Mouse (Mus musculus) spleen, postnatal 4 days (tissue): ENCODE data around the gene Card10.
A peak's percentile ranks its signal among the peaks of the same experiment; 100 is the strongest.

ENCODE experiments used
- DNase-seq, 2 experiments: peaks; one replicate each; pipeline ENCODE4 v3.0.0; 2022; ENCODE audit warnings: low spot score in 2 of 2

The Card10 gene

GRCm38 (mm10) chr15:78834233-78835005 is 31.6 kb upstream of the Card10 start:
- DNase-seq, result no peak

GRCm38 (mm10) chr15:78833582-78833981 is 30.7 kb upstream of the Card10 start:
- no peak for DNase-seq

DNA sequence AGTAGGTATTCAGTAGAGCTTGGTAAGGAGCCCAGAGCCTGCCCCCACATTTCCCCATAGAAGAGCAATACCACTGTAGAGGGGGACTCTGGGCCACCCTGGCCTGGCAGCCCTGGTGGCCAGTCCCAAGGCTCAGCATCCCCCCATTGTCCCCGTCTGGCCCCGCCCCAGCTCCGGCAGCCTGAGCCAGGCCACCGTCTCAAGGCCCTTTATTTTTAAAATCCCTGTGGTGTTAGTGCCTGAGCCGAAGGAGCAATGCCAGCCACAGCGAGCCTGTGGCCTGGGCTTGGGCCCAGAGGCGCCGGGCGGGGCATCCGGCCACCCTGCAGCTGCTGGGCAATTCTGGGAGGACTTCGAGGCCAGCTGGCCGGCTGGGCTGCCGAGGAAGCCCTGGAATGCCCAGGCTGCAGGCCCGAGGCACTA is 29.9 kb upstream of the Card10 start:
- no peak for DNase-seq

DNA sequence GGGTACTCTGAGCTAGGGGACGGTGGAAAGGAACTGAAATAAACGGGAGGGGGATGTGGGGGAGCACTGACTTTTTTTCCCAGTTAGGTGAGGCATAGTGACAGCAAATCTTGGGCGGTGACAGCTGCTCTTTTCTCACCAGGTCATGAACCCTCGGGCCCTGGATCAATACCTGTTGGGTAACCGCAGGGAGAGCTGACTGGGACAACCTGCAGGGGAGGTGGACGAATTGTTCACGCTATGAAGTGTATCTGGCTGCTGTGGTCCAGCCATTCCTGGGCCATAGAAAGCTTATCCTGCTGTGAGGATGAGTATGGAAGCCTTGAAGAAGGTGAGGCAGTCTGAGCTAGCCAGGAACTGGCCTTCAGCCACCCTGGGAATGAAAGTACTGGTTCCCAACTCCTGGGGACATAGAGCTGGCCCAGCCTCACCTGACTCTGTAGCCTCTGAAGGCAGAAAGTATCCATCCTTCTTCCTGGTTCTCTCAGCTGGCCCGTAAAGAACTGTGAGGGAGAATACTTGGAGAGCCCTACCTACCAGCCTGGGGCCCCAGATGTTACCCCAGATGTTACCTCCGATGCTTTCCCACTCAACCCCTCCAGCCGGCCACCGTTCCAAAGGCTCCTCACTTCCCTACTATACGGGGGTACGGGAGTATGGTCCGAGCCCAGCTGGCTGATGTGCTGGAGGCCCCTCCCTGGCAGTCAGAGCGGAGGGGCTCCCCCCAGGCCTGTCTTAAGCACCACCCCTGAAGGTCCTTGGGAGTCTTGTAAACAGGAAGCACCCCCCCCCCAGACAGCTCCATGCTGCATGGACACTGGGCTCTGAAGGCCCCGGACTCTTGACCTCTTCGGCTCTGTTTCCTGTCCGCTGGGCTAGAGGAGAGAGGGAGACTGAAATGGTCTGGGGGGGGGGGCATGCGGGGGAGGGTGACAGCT is 29.1 kb upstream of the Card10 start:
- no peak for DNase-seq

DNA sequence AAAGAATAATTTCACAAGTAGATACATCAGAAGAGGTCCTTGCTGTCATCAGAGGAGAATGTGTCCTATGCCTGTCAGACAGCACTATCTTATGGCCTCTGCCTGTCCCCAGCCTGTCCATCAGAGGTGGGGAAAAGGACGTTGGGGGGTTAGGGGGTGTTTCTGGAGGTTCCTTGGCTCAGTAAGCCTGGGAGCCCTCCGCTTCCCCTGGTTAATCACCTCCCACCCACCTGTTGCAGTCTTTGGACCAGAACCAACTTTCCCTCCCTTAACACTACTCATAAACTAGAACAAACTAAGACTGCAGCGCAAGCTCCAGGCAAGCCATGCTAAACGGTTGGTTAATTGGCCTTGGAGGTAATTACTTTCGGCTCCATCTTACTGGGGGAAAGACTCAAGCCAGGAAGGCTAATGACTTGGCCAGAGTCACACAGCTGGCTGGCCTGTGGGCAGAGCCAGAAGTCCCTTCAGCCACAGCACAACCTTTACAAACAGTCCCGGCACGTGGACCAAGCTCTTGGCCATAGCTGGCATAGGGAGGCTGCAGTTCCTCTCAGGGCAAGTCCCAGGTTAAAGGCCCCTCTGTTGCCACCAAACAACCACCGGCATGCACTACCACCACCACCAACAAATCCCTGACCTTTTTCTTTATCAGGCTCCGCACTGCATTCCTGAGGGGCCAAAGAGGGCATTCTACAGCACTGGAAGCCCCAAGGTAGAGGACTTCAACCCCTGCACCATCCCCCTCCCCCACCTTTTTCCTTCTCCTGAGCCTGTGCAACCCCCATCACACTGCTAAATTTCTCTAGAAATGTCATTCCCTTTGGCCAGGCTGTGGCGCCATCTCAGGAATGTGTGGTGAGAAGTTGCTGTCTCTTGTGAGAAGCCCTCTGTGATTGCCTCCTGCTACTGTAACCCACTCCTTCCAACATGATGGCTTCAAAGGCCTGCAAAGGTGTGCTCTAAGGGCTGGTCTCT is 28.2 kb upstream of the Card10 start:
- DNase-seq, result no peak

GRCm38 (mm10) chr15:78829636-78830035 is 26.8 kb upstream of the Card10 start:
- no peak for DNase-seq

DNA sequence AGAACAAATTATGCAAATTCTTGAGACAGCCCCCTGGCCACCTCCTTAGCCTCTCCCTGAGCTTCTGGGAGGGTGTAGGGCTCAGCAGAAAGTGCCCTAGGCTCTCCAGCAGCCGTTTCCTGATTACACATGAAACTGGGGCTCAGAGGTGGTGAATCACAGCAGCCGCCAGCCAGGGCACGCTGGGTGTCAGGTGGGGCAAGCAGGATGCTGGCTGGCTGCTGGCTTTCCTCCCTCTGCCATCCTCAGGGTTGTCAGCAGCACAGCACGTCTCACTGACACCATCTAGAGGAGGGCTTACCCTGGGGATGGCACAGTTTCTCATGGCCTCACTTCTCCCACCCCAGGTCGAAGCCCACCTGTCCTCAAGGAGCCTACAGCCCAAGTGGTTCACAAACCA is 25.5 kb upstream of the Card10 start:
- DNase-seq, result no peak

GRCm38 (mm10) chr15:78826213-78827204 is 23.7 kb upstream of the Card10 start:
- peak; percentile 53 to 82 for DNase-seq

- DNase-seq, result no peak
Observed at GRCm38 (mm10) chr15:78816074-78816391, 13.2 kb upstream of the Card10 start.

DNA sequence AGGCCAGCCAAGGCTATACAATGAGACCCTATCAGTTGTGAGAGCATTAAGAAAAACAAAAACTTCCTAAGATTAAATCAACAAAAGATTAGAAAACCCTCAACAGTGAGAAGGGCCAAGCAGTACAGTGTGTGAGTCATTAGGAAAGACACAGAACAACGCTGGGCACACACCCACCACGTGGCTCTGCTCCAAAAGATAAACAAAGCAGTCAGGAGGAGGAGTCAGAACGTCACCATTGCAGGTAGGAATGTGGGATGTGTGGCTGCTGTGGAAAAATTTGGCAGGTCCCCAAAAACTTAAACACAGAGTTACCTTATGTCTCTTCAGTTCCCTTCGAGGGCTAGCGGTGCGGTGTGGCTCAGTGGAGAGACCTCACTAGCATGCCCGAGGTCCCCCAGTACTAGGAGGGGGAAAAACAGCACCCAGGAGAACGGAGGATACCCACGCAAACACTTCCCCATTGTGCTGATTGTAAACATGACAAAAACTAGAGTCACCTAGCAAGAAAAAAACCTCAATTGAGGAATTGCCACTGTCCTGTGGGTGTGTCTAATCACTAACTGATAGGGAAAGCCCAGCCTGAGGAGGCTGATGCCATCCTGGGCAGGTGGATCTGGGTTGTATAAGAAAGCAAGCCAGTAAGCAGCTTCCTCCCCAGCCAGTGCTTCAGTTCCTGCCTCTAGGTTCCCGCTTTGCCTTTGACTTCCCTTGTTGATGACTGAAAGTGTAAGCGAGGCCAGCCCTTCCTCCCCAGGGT is 12.7 kb upstream of the Card10 start:
- no peak for DNase-seq

DNA sequence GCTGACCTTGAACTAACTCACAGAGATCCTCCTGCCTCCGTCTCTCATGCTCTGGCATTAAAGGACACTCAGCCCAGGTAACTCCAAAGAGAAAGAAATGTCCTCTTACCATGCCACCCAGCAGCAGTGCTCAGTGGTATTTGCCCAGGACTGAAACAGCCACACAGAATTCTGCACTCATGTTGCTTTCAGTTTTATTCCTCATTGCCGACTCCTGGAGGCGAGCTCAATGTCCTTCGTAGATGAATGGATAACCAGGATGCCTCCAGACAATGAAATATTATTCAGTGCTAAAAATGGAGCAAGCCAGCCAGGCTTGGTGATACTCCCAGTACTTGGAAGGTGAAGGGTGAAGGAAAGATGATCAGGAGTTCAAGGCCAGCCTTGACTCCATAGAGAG is 10.8 kb upstream of the Card10 start:
- DNase-seq, result no peak

- no peak for DNase-seq
Observed at GRCm38 (mm10) chr15:78810146-78810545, 7.3 kb upstream of the Card10 start.

GRCm38 (mm10) chr15:78809739-78810138 is 6.9 kb upstream of the Card10 start:
- DNase-seq, result no peak

DNA sequence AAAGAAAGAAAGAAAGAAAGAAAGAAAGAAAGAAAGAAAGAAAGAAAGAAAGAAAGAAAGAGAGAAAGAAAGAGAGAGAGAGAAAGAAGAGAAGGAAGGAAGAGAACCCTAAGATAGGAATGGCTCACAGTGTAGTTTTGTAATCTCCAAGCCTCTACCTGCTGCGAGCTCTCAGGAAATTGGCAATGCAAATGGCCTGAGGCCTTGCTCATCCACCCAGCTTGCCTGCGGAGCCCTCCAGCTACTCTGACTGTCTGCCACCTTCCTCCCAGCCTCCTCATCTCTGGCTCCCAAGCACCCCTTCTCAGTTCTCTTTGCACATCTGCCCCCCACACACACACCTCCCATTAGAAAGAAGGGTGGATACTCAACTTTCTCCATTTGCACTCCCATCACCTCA is 6.1 kb upstream of the Card10 start:
- no peak for DNase-seq

GRCm38 (mm10) chr15:78807141-78807540 is 4.3 kb upstream of the Card10 start:
- no peak for DNase-seq

GRCm38 (mm10) chr15:78806614-78807013 is 3.8 kb upstream of the Card10 start:
- DNase-seq, result no peak

DNA sequence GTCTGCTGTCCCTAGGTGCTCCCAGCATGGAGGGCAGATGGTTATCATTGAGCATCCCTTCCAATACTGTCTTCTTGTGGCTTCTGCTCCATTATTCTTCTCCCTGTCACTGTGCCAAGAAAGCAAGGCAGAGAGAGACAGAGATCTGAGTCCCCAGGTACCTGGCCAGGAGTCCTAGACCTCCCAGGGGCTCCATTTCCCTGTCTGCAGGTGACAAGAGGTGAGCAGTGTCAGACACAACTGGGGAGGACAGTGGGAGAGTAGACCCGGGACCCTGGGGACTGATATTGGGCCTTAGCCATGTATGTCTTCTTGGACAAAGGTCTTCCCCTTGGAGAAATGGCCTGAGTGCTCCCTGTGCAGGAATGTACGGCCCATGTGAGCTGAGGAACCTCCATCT is 2.5 kb upstream of the Card10 start:
- DNase-seq, result no peak

GRCm38 (mm10) chr15:78804326-78804725 is 1.5 kb upstream of the Card10 start:
- DNase-seq, result no peak

GRCm38 (mm10) chr15:78803499-78803900 is 658 bp upstream of the Card10 start:
- DNase-seq, result no peak
